Mouse (Mus musculus) adrenal gland, postnatal 10 days (tissue): ENCODE measurements around the gene Zfp14. TPM values are rescaled to one million over a fixed set of nuclear protein-coding genes. Genes with fewer than 3 reads are reported as not detected.
A peak's percentile ranks its signal among the peaks of the same experiment; 100 is the strongest.

Source experiments
- DNase-seq: peaks from one replicate; pipeline ENCODE4 v3.0.0; 2021; ENCODE audit warnings: mixed read lengths
- long read RNA-seq, 2 experiments: library from polyadenylated mRNA; stranded (forward); transcript quantifications; one replicate each; pipeline ENCODE4 v2.0.0; 2021
- total RNA-seq, 2 experiments: library from RNA; stranded (reverse); gene quantifications; 2 replicates each; pipeline ENCODE4 v1.2.3; 2021

Zfp14 gene
- total RNA-seq = 1 to 10 TPM; 2.3 to 2.8 TPM
- long read RNA-seq, experiment 1, partial matches to known transcripts = 0 of 2 reads
- long read RNA-seq, experiment 1, other reads (novel, unspliced or antisense) = 2 of 2 reads
- long read RNA-seq, experiment 2 = 0 reads

DNA sequence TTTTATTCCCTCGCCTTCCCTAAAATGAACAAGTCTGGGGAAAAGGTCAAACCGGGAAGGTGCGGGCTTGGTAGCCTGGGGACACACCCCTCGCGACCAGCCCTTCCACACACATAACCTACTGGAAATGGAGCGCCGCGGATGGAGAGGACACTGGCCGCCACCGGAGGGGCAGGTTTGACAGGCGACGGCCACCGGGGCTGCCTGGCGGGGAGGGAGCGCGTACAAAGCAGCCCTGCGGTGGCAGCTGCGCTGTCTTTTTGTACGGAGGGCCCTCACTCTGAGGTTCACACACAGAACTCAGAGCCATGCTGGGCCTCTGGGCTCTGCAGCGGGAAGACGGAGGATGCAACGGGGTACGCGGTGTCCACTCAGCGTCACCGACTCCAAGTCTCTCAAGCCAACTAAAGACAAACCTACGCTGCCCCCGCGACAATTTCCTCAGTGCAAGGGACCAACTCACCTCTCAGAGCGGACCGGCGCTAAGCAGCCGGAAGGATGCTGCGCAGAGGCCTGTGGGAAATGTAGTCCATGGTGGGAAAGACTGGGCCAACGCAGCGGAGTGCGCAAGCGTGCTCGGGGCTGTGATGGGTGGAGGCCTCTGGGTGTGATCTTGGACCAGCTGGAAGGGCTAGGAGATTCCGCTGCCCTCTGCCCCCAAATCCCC is at the start of gene Zfp14:
TSS of gene Zfp14 (minus strand) at position 499 of the 667 bp plus-strand sequence.
- peak; percentile 91 for DNase-seq

DNA sequence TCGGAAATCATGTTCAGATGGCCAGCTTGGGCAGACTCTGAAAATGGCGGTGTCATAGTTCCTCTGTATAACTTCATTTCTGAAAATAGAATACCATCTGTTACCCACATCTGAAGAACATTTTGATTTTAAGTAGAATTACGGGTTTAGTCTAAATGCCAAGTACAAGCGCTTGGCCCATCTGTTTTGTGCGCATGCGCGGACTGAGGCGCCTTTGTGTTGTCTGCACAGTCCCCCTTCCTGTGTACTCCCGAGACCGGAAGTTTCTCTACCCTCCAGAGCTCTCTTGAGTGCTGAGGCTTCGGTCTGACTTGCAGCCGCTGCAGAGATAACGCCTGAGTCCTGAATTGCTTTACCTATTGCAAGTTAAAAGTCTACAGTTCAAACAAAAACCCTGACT is 48.1 kb upstream of the Zfp14 start:
- DNase-seq = no peak

DNA sequence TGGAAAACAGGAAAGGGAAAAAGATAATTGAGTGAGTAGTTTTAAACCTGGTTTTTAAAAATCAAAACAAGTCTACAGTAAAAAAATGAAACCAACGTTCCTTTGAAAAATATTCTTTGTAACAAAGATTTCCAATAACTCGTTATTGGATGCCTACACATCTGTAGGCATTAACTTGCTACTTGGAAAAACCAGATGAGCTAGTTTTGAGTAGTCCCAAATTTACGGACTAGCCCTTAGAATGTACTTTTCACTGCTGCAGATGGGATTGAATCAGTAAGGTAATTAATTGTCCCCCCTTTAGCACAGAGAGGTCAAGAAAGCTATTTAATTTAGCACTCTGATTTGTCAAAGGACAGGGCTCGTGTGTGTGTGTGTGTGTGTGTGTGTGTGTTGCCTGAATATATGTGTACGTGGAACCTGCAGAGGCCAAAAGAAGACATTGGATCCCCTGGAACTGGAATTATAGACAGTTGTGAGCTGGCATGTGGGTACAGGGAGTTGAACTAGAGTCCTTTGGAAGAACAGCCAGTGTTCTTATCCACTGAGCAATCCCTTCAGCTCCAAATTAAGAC is 44.5 kb upstream of the Zfp14 start:
- peak; percentile 23 for DNase-seq

DNA sequence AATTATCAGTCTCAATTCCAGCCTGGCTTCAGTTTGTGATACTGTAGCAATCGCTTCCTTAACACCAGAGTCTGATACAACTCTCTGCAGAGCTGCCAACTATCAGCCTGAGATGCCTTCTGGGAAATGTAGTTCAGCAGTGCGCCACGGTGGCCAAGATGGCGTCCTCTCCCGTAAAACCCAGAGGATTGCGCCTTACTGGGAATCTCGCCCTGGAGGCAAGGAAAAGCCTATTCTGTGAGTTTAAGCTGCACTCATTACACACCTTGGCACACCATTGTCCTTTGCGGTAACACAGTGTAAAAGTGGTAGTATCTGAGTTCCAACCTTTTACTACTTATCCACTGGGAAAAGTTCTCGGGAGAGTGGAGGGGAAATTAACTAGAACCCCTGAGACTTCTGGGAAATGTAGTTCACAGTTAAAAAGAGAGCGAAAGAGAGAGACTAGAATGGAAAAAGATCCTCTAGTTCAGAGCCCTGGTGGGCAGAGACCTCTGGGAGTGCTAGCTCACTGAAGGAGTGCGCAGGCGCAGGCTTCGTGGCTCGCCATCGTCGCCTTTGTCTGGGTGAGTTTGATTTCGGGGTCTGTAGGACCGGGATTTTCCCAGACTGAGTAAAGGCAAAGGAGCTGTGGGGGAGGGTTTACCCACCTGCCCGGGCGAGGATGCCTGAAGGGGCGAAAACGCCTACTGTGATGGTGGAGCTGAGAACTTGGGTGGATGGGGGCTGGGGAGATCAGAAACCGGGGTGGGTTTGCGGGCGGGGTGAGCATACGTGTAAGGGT is 43.7 kb upstream of the Zfp14 start, which contains the start of gene Zfp260:
TSS of gene Zfp260 (plus strand) at position 132 of the 784 bp plus-strand sequence.
- DNase-seq = peak; percentile 91

DNA sequence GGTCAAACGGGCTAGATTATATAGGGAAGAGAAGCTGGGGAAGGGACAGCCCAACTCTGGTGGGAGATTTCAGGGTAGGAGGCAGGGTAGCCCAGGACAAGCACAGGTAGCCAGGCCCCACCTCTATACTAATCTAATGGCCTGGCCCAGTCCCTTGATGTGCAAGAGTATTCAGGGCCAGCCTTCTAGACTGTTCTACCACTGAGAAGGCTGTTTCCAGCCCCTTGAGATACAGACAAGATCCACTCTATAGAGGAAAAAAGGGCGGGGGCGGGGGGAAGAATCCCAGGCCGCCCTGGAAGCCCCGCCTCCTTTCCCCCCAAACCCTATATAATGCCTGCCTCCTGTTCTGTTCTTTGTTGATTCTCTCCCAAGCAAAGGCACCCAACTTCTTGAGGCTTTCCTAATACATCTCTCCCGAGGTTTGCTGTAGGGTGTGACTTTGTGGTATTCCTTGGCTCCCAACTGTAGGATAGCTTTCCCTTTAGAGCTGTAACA is 42.8 kb upstream of the Zfp14 start:
- no peak for DNase-seq

DNA sequence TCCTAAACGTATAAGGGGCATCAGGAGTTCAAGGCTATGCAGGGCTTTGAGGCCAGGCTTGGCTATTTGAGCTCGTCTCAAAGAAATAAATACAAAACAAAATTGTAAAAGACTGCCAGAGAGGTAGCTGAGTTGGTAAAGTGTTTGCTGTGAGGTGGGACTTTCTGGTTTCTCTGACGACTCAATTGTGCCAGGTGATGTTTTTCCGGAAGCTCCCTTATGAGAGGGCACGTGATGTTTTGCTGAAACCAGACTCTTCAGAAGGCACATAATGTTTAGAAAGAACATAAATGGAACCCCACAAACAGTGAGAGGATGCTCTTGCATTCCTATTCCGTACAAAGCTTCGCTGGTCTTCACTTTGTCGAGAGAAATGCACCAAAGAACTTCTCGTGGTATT is 41.5 kb upstream of the Zfp14 start:
- no peak for DNase-seq

DNA sequence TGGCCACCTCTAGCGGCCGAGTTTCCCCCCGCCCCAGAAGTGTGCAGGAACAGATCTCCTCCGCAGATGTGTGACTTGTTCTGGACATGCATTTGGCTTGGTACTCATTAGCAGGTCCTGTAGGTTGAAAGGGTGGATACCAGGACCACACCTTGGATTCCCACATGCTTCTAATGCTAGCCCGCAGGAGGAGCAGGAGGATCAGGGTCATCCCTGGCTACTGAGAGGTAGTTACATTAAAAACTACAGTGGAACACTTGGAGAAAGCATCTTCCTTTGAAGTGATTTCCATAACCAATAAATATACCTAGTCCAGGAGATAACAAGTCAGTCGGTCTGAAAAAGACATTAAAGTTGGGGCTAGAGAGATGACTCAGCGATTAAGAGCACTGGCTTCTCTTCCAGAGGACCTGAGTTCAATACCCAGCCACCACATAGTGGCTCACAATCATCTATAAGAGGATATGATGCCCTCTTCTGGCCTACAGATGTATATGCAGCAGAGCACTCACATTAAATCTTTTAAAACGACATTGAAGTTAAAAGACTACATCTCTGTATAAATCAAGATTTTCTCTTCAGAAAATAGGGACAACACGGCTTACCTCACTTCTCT is 39.9 kb upstream of the Zfp14 start:
- DNase-seq = no peak

DNA sequence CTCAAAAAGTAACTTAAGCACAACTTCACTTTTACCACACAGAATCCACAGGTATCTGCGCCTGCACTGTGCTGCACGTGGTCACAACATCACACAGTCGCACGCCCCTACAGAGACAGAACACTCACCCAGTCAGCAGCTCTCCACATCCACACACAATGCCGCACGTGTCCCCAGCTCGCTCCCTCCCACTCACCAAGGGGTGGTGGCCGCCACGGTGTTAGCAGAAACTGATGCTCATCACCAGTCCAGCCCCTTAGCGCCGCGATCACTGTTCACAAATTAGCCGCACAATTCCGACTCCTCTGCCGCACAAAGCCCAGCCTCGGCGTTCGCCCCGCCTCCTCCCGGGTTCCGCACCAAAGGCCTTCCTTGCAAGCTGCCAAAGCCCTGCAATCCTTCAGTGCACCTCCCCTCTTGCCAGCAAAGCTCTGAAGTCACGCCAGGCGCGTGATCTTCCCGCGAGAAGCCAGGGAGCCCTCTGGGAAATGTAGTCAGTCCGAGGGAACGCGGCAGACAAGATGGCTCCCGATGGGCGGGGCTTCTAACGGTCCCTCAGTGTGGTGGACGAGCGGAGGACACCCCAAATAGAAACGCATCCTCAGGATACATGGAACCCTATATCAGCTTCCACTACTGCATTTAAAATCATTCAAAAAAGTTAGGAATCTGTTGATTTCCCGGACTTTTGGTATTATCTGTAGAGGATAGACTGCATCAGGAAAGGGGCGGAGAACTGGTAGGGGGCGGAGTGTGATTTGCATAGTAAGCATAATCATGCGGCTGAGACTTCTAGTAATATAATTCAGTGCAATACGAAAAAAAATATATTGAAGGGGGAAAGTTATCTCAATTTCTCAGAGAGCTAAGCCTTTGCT is 39.2 kb upstream of the Zfp14 start, which contains the start of the genes Gm26920 and Zfp566:
TSS of gene Gm26920 (minus strand) at position 319 of the 878 bp plus-strand sequence.
TSS of gene Zfp566 (minus strand) at position 436 of the 878 bp plus-strand sequence.
- peak; percentile 96 for DNase-seq

DNA sequence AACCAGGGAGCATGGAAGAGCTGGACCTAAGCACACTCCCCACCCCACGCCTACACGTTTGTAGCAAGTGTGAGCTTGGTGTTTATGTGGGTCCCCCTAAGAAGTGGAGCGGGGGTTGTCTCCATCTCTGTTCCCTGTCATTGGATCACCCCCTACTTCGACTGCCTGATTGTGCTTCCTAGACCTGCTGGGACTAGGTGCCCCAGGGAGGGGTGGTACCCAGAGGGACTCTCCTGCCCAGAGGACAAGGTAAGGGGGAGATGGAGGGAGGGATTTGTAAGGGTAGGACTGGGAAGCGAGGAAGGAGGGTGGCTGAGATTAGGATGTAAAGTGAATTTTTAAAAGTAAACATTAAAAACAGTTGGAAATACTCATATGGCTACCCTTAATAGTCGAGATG is 38.2 kb upstream of the Zfp14 start:
- no peak for DNase-seq

DNA sequence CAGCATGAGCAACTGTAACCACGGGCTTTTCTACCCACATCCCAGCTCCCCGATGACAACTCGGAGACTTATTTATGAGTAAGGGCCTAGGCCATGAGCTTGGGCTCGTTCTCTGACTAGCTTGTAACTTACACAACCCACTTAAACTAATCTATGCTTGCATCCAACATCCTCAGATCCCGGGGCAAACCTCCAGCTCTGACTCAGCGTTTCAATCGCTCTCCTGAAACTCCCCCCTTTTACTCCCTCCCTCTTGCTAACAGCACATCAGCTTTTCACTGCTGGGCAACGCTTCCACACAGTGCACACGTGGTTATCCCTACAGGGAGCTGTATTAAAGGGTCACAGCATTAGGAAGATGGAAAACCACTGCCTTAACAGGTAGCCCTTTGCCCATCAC is 35.3 kb upstream of the Zfp14 start:
- no peak for DNase-seq

DNA sequence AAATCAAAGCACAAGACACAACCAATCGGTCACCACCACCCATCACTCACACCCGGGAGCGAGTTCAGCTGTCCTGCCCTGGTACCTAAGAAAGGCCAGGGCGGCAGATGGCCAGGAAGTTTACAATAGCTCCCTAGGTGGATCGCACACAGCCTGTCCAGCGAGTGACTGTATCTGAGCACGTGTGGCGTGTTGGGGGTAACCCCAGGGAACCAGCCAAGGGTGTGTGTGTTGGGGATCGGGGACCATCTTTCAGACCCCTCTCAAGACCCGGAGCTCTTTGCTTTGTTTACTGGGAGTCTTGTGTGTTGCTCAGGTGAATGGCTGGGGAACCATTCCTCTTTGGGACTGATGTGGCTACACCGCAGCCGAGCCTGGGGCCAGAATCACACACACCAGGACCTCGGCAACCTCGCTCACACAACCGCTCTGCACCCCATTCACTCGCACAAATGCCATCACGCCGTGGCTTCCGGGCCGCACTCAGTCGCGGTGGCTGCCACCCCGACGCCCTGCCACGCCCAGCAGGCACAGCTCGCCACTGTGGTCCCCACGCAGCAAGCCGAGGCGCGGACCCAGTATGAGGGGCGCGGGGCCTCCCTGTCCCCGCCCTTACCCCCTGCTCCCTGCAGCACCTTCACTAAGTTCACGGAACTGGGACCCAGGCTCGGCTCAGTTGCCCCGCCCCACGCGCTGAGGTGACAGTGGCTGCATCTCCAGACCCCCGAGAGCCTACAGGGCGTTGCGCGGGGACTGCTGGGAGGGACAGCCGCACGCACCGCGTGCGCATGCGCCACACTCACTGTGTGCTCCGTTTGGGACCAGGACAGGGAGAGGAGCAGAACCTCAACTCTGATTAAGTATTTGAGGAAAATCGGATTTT is 21.2 kb upstream of the Zfp14 start, which contains the start of gene Zfp82:
TSS of gene Zfp82 (minus strand) at position 755 of the 883 bp plus-strand sequence.
- DNase-seq = peak; percentile 88

DNA sequence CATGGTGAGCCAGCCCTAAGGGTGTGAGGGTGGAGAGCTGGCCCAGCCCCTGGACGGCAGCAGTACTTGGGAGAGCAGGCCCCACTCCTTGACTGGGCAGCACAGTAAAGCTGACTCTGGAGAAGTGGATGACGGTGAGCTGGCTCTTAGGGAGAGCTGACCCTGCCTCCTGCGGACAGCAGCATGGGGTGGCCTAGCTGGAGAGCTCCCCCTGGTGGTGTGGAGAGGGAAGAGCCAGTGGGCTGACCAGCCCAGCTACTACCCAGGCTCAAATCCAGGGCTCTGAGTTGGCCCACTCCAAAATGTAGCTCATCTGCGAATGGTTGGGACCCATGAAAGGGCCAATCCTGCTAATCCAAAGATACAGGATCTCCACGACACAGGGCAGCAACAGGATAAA is 13.4 kb upstream of the Zfp14 start:
- no peak for DNase-seq

DNA sequence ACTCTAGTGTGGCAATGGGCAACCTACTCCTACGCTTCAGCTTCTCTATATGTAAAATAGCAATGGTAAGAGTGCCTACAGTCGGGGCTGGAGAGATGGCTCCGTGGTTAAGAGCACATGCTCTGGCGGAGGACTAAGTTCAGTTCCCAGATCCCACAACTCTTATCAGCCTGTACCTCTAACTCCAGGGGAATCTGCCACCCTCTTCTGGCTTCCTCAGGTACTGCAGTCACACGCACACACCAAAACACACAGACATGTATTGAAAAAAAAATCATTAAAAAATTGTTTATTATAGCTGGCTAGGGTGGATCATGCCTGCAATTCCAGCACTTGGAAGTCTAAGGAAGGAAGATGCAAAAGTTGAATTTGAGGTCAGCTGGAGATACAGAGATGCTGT is 11.3 kb upstream of the Zfp14 start:
- DNase-seq = peak; percentile 12

DNA sequence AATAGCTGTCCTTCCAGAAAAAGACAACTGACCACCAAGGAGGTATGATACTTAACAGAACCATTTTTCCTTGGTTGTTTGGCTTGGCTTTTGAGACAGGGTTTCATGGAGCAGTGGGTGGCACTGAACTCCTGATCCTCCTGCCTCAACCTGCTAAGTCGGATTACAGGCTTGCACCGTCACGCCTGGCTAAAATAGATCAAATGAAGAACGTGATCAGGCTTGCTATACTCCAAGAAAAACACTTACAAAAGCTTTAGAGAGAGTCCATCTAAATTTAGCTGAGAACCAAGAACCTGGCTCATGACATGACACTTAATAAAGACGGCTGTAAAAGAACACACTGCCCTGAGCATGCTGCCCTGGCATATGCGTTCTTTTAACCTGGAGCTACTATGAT is 9.2 kb upstream of the Zfp14 start:
- no peak for DNase-seq

DNA sequence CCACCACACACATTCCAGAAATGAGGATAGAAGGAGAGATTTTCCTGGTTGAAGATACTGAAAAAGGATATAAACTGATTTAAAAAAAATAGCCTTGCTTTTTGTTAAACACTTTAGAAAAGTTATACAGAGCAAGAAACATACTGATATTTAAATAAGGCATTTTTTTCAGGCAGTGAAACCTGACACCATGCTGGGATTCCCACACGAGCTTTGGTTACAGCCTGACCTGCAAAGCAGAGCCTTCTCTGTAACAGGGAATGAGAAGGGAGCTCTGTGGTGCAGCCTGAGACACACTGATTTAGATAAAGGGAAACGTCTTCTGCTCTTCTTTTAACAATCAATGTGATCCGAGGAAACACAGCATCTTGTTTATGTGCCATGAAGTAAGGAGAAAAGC is 2.4 kb upstream of the Zfp14 start:
- DNase-seq = no peak

DNA sequence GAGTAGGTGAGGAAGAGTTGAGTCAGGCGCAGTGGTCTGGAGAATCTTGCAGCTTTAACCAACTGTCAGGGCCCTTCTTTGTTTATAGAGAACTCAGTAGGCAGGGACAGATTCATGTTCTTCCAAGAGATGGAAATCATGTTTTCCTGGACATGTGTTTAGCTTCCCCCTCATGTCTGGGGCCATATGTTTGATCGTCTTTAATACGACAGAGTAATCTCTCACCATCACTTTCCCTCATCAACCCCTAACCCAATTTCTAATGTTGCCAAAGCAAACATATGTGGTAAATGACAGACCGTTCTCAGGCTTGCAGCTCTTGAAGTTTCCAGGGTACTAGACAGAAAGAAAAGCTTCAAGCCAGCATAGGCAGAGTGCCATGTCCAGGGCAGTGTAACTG is 3.1 kb downstream of the Zfp14 start:
- no peak for DNase-seq

DNA sequence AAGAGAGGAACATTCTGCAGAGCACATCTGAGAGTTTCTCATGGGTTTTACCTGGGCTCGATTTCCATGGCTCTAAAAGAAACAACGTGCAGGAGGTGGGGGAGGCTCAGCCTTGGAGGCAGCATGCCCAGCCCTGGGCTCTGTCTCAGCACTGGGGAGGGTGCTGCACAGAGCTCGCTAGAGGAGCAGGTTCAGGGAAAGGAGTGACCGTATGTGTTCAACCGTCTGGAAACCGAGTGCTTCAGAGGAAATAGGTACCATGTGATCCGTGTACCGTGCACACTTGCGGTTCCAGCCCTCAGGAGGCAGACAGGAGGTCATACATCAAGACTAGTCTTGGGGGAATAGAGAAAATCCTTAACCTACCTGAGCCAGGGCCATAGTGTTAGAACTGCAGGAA is 6.8 kb downstream of the Zfp14 start:
- no peak for DNase-seq

DNA sequence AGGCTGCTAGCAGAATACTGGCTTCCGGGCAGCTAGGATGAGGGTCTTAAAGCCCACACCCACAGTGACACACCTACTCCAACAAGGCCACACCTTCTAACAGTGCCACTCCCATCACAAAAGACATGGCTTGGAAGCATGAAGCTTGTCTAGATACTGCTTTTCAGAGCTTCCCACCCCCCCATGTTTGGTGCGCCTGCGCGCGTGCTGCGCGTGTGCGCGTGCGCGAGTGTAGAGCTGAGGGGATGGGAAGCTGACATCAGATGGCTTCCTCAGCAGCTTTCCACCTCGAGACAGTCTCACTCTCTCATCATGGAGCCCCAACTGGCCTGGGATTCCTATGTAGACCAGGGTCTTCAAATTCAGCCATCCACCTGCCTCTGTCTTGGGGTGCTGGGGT is 16.8 kb downstream of the Zfp14 start:
- no peak for DNase-seq

DNA sequence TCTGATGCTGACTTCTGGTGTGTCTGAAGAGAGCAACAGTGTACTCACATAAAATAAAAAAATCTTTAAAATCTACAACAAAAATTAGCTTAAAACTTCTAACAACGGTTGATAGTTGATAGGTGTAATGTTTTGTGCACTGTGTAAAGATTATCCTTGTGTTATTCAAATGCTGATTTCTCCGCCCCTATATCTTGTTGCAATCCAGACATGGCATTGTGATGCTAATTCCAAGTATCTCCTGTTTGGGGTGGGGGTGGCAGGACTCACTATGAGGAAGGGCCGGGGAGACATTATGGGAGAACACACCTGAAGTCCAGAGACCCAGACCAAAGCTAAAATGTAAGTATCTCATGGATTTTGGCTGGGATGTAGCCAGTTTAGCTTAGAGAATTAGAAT is 19.8 kb downstream of the Zfp14 start:
- DNase-seq = no peak

DNA sequence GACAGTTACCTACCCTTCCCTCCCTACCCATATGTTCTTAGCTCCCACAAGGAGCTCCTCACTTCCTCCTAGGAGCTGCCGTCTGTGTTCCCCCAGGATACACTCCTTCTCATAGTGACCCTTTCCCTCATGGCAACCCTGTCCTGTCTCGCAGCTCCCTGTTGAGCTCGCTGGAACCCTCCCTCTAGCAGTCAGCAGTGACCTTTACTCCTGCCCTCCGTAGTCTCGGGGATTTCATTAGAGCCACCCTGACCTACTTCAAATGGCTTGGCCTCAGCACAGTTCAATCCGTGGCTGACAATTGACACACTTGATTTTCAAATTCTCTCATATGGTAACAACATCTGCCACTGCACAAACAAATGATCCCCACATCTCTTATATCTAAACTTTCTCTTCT is 20.5 kb downstream of the Zfp14 start:
- peak; percentile 22 for DNase-seq
